Mouse (Mus musculus) ES-CJ7 (cell line): Measurements from ENCODE around the gene Crip1.

ENCODE experiments used
- DNase-seq: peaks from one replicate; pipeline ENCODE4 v3.0.0; 2011; ENCODE audit warnings: low read depth, low spot score

Crip1 gene

DNA sequence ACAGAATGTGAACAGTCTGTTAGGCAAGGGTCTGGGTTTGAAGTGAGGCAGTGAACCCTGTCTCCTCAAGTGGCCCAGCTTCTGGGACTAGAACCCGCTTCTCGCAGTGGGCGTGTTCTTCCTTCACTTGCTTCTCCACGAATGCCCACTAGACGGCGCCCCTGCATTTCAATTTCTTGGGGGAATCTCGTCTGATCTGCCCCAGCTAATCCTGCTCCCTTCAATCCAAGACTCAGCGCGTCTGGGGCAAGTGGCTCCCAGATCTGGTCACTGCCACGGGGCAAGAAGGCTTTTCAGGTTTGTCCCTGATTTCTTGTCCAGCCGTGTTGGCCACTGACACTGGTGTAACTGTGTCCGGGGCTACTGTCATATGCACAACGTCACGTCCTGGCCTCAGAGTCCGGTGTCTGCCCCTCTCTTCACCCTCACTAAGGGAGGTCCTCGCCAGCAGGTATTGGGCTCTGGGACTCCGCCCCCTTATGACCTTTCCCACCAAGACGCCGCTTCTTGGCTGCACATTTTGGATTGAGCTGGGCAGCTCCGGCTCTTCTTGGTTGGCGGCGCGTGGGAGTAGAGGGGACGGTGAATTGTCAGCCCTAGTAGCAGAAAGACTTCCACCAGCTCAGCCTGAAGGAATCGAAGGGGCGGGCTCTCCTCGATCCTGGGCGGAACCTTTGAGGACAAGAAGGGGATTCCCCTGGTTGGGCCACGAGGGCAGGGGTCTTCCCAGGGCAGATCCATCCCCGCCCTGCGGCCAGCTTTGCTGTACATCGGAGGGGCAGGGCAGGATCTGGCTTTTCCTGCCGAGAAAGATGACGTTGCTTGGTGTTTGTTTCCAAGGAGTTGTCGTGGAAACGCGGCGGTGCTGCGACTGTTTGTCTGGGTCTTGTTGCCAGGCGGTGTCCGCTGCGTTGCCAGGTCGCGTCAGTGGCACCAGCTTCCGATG, at the start of gene Crip1:
TSS of gene Crip1 (plus strand) at position 205 of the 946 bp plus-strand sequence.
- DNase-seq: peak; percentile 85

DNA sequence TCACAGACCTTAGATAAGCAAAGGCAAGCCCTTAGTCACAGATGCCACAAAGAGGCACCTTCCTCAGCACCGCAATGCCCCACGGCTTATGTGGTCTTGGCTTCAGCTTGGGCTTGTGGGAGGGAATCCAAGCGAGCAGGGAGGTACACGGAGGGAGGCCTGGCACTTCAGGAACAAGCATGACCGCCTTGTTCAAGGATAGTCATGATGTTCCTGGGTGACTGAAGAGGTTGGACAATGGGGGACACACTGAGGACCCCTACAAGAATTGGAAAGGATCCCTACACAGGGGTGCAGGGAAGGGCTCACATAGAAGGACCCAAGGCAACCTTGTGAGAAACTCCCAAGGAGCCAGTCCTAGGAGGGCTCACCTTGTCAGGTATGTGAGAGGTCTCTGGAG, 49.1 kb upstream of the Crip1 start:
- no peak for DNase-seq

DNA sequence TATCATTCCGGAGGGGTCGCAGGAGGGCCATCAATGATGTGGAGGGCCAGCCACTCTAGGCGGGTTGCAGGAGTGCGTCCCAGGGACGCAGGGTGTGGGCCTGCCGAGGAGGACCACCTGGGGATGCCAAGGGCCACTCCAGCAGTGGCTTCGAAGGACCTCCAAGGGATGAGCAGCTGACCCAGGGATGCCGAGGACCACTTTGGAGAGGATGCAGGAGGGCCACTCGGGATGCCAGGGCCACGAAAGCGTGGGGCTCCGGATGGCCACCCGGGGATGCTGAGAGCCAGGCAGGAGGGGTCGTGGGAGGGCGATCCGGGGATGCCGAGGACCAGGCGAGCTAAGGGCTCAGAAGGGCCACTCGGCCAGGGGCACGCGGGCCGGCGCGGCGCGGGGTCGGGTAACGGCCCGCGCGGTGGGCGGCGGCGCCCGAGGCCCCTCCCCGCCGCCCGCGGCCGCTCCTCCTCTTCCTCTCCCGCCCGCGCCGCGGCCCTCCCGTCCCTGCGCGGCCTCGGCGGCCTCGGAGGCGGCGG, 48.3 kb upstream of the Crip1 start, which contains the start of gene Mta1:
TSS of gene Mta1 (plus strand) at position 530 of the 533 bp plus-strand sequence.
- DNase-seq: no peak

DNA sequence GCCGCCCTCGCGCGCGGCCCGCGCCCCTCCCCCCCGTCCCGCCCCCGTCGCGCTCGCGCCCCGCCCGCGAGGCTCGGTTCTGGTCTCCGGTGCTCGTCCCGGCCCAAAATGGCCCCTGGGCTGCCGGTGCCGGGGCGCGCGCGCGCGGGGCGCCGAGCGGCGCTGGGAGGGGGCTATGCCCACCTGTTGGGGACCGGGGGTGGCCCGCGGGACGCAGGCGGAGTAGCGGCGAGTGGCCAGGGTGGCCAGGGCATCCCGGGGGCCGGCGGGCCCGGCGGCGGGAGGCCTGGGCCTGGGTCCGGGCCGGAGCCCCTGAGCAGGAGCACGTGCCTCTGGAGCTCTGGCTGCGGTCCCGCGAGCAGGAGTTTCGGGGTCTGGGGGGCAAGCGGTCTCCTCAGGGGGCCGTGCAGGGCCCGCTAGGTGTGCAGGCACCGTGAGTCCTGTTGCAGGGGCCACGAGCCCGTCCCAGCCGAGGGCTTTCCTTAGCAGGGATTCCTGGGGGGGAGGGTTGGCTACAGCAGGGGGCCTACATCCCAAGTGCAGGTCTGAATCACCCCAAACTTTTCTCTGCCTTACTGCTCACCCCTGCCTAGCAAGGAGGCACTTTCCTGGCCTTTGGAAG, 47.5 kb upstream of the Crip1 start:
- no peak for DNase-seq

DNA sequence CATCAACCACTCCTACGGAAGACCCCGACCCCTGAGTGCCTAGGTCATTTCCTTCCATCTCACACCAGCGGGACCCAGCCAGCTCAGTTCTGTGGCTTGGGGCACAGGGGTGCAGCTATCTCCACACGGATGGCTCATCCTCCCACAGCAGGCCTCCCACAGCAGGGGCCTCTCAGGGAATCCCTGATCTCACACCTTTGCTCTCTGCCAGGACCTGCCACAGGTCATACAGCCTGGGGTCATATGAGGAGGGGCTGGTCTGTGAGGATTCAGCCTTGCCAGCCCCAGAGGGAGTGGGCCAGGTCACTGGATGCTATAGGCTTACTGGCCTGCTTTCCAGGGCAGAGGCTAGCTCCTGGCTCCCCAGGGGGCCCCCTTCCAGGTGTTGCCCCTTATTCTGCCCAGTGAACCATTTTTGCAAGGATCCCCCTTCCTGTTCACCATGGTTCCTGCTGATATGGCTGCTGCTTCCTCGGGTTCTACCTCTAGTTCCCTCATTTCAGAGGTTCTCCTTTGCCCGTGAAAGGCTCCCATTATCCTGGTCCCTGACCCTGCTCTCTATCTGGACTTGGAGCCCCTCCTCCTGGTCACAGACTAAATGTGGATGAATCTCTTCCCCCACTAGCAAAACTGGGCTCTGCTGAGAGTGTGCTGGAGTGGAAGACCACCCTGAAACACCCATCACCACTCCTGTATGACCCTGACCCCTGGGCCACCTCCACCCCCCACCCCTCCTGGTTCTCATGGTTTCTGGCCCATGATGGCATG, 46.5 kb upstream of the Crip1 start:
- no peak for DNase-seq

DNA sequence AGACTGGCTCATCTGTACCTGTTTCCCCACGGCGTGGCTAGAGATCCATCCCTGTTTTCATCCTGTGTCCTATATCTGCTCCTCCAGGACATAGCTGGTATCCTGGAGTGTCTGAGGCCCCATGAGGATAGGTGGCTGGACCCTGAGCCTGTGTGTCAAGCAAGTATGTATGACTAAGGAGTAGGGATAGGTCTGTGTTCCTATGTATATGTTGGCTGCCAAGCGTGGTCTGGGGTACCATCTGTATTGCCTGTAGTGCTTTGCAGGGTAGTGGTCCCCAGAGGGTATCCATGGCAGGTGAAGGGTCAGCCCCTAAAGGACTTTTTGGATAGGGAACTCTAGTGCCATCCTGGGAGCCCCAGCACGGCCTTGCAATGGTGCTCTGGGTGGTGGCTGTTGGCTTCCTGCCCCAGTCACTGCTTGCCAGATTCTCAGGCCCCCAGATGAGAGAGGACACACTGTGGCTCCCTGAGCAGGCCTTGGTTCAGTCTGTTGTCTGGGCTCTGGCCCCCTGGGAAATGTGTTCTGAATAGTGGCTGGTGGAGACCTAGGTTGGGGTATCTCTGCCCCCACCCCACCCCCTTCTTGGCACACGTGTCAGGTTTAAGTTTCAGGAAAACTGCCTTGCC, 45.6 kb upstream of the Crip1 start:
- no peak for DNase-seq

DNA sequence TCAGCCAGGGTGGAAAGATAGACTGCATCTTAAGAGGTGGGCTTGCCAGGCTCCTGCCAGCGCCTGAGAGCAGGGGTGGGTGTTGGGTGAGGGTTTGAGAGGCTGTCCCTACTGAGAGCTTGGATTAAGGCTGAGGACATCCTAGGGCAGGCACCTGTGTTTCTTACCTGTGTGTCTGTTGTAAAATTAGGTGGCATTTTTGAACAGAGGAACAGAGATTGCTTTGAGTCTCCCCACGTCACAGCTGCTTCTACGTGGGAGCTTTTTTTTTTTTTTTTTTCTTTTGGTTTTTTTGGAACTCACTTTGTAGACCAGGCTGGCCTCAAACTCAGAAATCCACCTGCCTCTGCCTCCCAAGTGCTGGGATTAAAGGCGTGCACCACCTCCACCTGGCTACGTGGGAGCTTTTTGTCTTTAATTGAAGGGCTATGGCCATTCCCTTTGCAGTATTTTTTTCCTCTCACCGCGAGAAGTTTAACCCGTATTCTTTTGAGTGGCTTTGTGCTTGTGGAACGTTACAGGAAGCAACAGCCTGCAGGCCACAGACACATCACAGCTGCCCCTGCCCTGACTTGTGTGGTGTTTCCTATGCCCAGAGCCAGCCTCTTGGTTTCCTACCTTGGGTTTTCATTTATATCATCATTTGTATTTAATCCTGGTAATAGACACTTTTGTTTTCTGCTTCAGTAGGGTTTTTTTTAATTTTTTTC, 44.7 kb upstream of the Crip1 start:
- DNase-seq: no peak

DNA sequence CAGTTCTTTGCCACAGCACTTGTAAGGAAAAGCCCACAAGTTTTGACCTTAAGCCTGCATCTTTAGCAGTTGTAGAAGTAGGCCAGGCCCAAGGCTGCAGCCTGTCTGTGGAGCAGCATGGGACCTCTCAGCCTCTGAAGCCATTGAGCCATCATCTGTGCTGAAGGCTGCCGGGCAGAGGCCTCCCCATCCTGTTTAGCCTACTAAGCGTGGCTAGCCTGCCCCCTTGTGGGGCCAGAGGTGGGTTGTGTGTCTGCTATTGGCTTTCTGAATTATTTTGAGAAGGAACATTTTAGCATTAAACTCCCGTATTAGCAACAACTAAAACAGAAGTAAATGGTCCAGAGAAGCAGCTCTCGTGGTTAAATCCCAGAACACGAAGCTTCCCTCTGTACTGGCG, 43.7 kb upstream of the Crip1 start:
- DNase-seq: peak; percentile 73

DNA sequence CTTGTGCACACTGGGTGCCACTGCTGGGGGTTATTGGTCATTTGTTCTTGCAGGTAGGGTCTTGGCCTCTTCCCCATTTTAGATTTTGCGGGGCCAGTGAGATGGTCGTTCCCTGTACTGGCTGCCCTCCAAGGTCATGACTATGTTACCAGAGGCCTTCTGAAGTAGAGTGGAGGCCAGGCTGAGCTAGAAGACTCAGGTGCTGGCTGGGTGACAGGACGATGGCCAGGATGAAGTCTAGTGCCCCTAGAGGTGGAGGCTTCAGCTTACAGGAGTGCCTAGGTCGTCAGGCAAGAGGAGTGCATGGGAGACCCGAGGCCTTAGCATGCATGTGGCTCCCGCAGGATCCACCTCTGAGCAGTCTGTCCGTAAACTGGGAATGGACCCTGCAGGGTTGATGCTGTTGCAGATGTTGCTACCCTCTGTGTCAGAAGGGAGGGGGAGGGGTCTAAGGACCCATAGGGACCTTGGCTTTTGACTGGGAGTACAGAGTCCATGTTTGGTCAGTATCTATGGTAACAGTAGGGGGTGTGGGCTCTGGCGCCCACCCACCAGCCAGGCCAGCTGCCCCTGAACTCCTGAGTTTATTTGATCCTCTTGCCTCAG, 42.2 kb upstream of the Crip1 start:
- DNase-seq: peak; percentile 79

DNA sequence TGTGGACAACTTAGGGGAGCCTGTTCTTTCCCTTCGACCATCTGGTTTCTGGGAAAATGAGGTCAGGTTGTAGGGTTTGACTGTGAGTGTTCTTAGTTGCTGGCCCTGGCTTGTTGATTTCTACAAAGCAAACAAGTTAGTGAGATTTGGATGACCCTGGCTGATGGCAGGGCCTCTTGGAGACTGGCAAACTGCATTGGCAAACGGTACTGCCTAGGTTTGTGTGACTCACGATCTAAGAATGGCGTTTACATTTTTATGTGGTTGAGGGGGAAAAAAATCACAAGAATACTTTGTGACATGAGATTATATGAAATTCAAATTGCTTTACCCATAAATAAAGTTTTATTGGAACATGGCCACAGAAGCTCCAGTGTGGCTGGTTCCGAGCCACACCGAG, 39.7 kb upstream of the Crip1 start:
- DNase-seq: no peak

DNA sequence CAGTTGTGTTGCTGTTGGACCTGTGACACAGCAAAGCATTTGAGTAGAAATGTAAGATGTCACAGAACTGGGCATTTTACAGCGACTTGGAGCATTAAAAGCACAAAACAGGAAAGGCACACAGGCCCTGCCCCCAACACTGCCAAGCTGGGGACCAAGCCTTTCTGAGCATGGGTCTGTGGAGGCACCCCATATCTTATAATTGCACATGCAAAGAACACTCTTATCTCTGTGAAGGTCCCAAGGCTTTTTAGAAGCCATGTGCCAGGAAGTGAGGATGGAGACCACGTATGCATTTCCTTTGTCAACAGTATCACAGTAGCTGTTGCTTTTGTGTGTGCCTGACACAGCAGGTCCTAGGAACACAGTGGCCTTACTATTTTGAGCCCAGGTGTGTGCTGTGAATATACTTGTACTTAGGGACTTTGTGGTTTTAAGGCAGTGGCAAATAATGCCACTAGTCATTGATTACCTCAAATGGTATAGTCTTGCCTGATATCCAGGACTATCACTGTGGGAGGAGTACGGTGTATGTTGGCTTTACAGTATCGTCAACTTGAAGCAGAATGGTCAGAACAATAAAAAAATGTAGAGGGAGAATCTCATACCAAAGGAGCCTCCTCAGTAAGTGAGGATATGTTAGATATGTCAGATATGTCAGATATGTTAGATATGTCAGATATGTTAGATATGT, 38.5 kb upstream of the Crip1 start:
- DNase-seq: no peak

DNA sequence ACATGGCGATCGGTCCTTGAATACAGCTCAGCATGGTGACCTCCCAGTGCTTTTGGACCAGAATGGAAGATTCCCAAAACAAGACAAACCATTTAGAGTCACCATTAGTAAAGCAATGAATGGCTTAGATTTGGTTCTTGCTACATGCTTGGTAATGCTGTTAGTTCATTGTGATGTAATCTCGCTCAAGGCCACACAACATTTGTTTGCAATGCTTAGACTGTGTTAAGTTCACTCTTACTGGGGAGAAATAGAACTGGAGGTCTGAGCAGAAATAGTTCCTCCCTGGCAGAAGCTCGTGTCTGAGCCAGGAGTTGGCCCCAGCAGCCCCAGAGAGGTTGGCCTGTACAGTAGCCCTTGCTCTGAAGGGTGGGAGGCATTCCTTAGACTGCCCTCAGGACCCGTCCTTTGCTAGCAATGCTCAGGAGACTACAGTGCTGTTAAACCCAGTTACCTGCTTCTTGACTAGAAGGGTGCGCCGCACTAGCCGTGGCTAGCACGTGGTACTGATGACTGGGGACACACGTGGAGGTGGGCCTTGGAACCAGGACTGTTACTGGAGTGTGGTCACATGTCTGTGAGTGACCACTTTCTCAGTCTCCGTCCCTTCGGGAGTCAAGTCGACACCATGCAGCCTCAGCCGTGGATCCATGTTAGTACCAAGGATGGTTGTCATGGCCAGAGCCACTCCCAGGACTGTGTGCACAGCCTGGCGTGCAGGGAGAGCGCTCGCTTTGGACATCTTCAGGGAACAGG, 37.4 kb upstream of the Crip1 start:
- DNase-seq: no peak

DNA sequence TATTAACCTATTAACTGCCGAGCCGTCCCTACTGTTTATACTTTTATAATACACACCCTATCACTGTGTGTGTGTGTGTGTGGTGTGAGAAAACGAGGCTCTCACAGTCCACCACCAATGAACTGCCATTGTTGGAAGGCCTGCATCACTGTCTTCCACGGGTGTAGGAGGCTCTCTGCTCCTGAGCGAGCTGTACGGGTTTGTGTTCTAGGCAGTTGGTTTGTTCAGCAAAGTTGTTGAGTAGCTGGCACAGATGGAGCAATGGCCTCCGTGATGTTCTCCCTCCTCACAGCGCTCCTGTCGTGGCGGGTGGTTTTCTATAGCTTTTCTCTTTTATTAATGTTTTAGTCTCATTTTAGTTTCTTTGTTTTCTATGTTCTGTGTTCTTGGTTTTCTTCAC, 36.3 kb upstream of the Crip1 start:
- no peak for DNase-seq

DNA sequence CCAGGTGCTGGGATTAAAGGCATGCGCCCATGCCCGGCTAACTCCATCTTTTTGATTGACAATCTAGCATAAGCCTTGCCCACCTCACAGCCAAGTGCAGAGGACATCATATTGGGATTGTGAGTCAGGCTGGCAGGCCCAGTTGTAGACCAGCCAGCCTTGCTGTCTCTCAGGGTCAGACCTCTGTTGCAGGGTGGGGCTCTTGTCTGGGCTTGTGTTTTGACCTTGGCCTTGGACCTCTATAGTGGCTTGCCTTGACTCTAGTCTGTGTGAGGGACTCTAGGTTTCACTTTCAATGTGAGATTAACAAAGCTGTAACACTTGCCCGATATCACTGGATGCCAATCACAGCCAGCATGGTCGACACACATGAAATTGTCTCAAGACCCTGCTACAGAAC, 32.0 kb upstream of the Crip1 start:
- peak; percentile 57 for DNase-seq

DNA sequence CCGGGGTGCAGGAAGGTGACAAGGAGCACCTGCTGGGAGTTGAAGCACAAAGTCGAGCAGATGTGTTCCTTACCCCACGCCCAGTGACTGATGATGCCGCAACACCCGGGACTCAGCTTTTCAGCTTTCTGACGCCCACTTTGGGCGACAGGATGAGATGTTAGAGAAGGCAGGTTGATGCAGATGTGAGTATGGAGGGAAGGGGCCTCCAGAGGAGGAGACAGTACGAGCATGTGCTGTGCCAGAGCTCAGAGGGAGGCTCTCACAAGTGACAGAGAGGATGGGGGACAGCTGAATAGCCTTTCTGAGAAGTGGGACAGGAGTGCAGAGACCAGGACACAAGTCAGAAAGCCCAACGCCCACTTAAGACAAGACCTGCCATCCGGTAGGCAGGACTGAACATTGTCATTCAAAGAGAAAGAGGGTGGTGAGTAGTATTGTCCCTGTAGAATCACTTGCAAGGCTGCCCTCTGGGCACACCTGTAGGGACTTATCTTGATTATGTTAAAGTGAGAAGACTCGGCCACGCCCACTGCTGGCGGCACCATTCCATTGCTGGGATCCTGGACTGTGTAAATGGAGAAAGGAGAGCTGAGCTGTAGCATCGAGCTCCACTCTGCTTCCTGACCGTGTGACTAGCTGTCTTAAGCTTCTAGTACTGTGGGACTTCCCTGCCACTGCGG, 31.1 kb upstream of the Crip1 start:
- peak; percentile 88 for DNase-seq

DNA sequence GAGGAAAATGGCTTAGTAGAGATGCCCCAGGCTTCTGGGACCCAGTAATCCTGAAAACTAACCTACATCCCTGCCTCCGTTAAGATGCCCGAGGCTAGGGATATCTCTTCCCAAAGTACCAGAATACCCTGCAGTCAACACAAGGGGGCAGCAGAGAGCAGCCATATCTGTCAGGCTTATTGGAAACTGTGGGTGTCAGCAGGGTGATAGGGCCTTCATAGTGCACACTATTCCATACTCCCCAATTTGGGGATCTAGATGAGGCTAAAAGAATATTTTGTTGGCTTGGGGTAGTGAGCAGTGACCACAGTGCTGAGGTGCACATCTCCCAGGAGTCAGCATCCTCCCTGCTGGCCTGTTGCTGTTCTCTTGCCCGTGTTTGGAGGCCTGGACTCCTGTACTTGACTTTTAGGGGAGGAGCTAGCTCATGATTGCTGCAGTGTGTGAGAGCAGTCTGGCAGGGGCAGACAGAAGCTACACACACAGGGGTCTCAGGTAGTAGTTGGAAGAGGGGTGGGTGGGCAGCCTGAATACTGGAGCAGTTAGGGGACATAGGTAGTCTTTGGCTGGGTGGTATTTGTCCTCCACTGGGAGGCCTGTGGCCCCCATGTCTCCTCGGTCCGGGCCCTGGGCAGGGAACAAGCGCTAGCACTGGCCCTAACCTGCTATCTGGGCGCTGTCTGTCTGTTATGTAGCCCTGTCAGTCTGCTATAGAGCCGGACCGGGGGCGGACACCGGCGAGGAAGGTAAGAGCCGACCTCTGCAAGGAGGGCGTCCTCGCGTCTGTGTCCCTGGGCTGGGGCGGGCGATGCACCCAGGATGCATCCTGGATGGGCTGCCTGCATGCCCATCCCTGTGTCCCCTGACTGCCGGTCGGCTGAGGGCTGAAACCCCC, 26.4 kb upstream of the Crip1 start:
- DNase-seq: peak; percentile 70

DNA sequence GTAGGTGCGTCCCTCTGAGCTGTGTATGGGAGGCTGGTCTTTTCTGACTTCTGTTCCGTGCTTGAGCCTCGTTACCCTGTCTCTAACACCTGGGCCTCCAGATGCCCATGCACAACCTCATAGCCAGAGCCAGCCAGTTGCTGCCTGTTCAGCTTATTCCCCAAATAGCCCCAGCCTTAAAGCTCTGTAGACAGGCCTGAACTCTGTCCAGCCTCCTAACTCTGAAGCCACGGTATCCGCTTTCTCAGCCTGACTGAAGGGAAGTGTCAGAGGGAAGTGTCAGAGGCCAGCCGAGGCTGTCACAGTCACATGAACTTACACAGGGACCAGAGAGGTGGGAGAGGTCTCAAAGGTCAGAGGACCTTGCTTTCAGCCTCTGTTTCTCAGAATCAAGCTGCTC, 21.4 kb upstream of the Crip1 start:
- DNase-seq: no peak
